In genomic region chr6:60406861-60407260, GRCm38 (mm10) we compare ENCODE assay signal across 19 mouse cellular contexts.
"Had no signal": no experiment of that assay in that cellular context is flagged by ENCODE, and none has a peak within 500 bp of the region (broad histone marks: within the 10 kb centered on the region; RNA-seq: fewer than 3 reads in every experiment).

No protein-coding gene starts in this region.

- H3K27me3 ChIP-seq: midbrain, embryonic 12.5 days; neural tube, embryonic 13.5 days; neural tube, embryonic 15.5 days had no signal

- H3K9me3 ChIP-seq: midbrain, embryonic 10.5 days; midbrain, embryonic 12.5 days; neural tube, embryonic 13.5 days; neural tube, embryonic 15.5 days had no signal

- H3K4me1 ChIP-seq: midbrain, embryonic 10.5 days; midbrain, embryonic 12.5 days; neural tube, embryonic 13.5 days; neural tube, embryonic 15.5 days had no signal

- H3K9ac ChIP-seq: lung, embryonic 14.5 days; midbrain, embryonic 12.5 days; neural tube, embryonic 13.5 days; neural tube, embryonic 15.5 days had no signal

- H3K27ac ChIP-seq: midbrain, embryonic 10.5 days; midbrain, embryonic 12.5 days; neural tube, embryonic 13.5 days; neural tube, embryonic 15.5 days had no signal

- ATAC-seq: midbrain, embryonic 16.5 days had no signal

- DNase-seq: lung, adult 18-20 months; lung, embryonic 14.5 days; lung, postnatal 10 days; lung, postnatal 4 days; midbrain, embryonic 14.5 days; retina, postnatal 1 day; right cerebral cortex, adult 18-20 months; right cerebral cortex, postnatal 25 days; right cerebral cortex, postnatal 4 days; spleen, adult 18-20 months; thymus, adult 18-20 months; thymus, postnatal 14 days; thymus, postnatal 4 days had no signal

- H3K36me3 ChIP-seq: midbrain, embryonic 10.5 days; midbrain, embryonic 12.5 days; neural tube, embryonic 13.5 days; neural tube, embryonic 15.5 days had no signal

- H3K4me3 ChIP-seq: midbrain, embryonic 10.5 days; midbrain, embryonic 12.5 days; myocyte; neural tube, embryonic 13.5 days; neural tube, embryonic 15.5 days had no signal
